Mouse (Mus musculus) cortical plate, adult 2 months (tissue): ENCODE results near the gene Acss1.

ENCODE experiments used
- CTCF ChIP-seq: fragments of 200-500 bp; IDR thresholded peaks from 2 replicates; pipeline ENCODE4 v1.5.1; 2011; ENCODE audit warnings: mild to moderate bottlenecking, control low read depth, low read length; ENCODE audit not compliant: insufficient read depth; ENCODE audit errors: extremely low read depth
- POLR2A ChIP-seq: fragments of 200-500 bp; IDR thresholded peaks from 2 replicates; pipeline ENCODE4 v1.6.1; 2011; ENCODE audit warnings: mild to moderate bottlenecking, low read length, control low read depth; ENCODE audit not compliant: insufficient read depth; ENCODE audit errors: extremely low read depth

DNA sequence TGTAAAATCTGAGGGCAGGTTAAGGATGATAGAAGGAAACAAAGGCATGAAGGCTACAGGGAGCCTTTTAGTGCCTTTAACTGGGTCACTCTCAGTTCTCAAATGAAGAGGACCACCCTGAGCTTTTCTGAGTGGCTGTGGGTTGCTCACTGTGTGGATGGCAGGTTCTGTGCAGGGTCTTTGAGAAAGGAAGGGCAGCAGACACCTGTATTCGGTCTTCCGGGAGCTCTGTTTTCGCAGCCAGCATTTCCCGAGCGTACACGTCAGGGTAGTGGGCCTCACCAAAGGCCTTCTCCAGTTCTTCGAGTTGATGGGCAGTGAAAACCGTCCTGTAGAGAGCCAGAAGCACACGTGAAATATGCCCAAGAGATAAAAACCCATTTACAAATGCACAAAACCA, 17.1 kb upstream of the Acss1 start:
- TF ChIP-seq CTCF (no peak), POLR2A (no peak)
